Mouse (Mus musculus): ENCODE data around the gene Icam4. TPM values are rescaled to one million over a fixed set of nuclear protein-coding genes. Genes with fewer than 3 reads are reported as not detected.

The Icam4 gene
- polyA plus RNA-seq, 1 experiment: 0.73 TPM

DNA sequence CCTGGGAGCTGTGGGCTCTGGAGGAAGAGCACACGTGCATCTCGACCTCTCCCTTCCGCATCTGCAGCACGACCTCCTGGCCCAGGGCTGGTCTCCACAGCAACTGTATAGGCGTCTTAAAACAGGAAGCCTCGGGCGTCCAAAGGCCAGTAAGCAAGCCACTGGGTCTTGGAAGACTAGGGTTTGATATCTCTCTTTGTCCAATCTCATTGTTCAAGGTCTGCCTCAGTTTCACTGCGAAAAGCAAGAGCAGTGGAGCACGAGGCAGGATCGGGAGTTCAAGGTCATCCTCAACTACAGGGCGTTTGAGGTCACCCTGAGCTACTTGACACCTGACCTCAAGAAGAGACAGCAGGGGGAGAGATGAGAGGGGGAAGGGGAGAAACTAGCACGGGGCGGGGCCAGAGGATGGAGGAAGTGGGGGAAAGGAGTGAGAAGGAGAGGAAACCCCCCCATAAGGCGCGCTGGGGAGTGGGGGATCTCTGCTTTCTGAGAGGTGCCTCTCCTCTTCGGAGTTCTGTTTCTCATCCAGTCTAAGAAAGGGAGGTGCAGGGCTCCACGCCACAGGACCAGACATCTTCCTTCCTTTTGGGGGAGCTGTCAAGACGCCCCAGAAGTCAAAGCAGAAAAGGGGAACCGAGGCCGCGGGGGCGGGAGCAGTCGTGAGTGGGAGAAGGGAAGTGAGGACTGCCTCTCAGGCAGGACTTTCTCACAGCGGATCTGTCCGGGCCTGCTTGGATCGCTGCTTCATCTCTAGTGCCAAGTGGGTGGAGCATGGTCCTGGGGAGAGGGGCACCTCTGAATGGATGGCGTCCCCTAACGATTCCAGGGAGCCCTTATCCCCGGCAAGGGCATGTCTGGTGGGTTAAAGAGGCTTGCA is 14.2 kb upstream of the Icam4 start:
- TF ChIP-seq TCF3 (IDR thresholded peaks at IDR 0.05; ENCODE audit: insufficient read length, low read depth): no peak
- TF ChIP-seq TCF12 (IDR thresholded peaks at IDR 0.05; ENCODE audit: insufficient read depth, poor library complexity, severe bottlenecking): no peak
- TF ChIP-seq CEBPB (IDR thresholded peaks at IDR 0.05; ENCODE audit: insufficient read depth, poor library complexity, severe bottlenecking): no peak
- no peak for TF ChIP-seq MYOD1 (IDR thresholded peaks at IDR 0.05; ENCODE audit: control insufficient read depth in 1 of 3, insufficient read length in 2 of 3, low read depth in 2 of 3)
- no peak for TF ChIP-seq E2F4 (IDR thresholded peaks at IDR 0.05; ENCODE audit: insufficient read depth)
- no peak for TF ChIP-seq REST (IDR thresholded peaks at IDR 0.05; ENCODE audit: insufficient read depth, insufficient read length)
- TF ChIP-seq MYOG (IDR thresholded peaks at IDR 0.05; ENCODE audit: control insufficient read depth in 1 of 3, insufficient read depth in 1 of 3, insufficient read length in 2 of 3, low read depth in 2 of 3): no peak
- TF ChIP-seq MAX (IDR thresholded peaks at IDR 0.05; ENCODE audit: low read depth): no peak
- no peak for TF ChIP-seq USF1 (IDR thresholded peaks at IDR 0.05; ENCODE audit: low read depth)

DNA sequence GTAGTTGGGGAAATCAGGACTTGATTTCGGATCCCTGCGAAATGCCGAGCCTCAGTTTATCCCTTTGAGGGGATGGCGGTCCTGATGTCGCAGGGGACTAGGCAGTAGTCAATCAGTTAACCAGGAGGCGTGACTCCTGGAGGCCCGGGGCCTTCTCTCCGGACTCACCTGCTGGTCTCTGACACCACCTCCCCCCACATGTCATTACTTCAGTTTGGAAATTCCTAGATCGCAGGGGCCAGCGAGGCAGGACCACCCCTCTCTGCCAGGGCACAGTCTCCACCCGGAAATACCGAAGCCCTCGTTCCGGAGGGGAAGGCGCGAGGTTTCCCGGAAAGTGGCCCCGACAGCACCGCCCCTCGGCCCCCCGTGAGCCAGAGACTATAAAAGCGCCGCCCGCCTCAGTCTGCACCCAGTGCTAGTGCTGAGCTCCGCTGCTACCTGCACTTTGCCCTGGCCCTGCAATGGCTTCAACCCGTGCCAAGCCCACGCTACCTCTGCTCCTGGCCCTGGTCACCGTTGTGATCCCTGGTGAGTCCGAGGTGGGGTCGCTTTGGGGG is 13.5 kb upstream of the Icam4 start, which contains the start of gene Icam1:
Icam1 (plus strand) TSS at position 415 of the 560 bp plus-strand sequence.
- peaks cover 33% of the 10 kb centered on the region for H3K27me3 ChIP-seq (ENCODE audit: control insufficient read depth, insufficient read depth, insufficient read length)
- no peaks in the 10 kb centered on the region for H3K36me3 ChIP-seq (ENCODE audit: control insufficient read depth, insufficient read depth)
- H3ac ChIP-seq (ENCODE audit: control insufficient read depth, insufficient read length): no peak within 1 kb of the TSS
- H3K4me3 ChIP-seq: no peak within 1 kb of the TSS
- H3K4me2 ChIP-seq (ENCODE audit: low read depth): no peak within 1 kb of the TSS
- no peaks in the 10 kb centered on the region for H3K79me2 ChIP-seq (ENCODE audit: control insufficient read depth, insufficient read depth)
- TF ChIP-seq E2F4 (IDR thresholded peaks at IDR 0.05; ENCODE audit: insufficient read depth) (no peak), MYOD1 (IDR thresholded peaks at IDR 0.05; ENCODE audit: control insufficient read depth in 1 of 3, insufficient read length in 2 of 3, low read depth in 2 of 3) (no peak), USF1 (IDR thresholded peaks at IDR 0.05; ENCODE audit: low read depth) (no peak), MYOG (IDR thresholded peaks at IDR 0.05; ENCODE audit: control insufficient read depth in 1 of 3, insufficient read depth in 1 of 3, insufficient read length in 2 of 3, low read depth in 2 of 3) (no peak), TCF3 (IDR thresholded peaks at IDR 0.05; ENCODE audit: insufficient read length, low read depth) (no peak), POLR2AphosphoS2 (IDR thresholded peaks at IDR 0.05; ENCODE audit: insufficient read length, low read depth) (no peak)

More for the DNA sequence above, 14.2 kb upstream of the Icam4 start:
- Histone ChIP-seq H3K36me3 (ENCODE audit: control insufficient read depth, insufficient read depth) (no peaks in the 10 kb centered on the region), H3K4me2 (ENCODE audit: low read depth) (no peak overlapping the region), H3K79me2 (ENCODE audit: control insufficient read depth, insufficient read depth) (no peaks in the 10 kb centered on the region), H3ac (ENCODE audit: control insufficient read depth, insufficient read length) (no peak overlapping the region), H3K27me3 (ENCODE audit: control insufficient read depth, insufficient read depth, insufficient read length) (peaks cover 33% of the 10 kb centered on the region), H3K4me3 (no peak overlapping the region)

DNA sequence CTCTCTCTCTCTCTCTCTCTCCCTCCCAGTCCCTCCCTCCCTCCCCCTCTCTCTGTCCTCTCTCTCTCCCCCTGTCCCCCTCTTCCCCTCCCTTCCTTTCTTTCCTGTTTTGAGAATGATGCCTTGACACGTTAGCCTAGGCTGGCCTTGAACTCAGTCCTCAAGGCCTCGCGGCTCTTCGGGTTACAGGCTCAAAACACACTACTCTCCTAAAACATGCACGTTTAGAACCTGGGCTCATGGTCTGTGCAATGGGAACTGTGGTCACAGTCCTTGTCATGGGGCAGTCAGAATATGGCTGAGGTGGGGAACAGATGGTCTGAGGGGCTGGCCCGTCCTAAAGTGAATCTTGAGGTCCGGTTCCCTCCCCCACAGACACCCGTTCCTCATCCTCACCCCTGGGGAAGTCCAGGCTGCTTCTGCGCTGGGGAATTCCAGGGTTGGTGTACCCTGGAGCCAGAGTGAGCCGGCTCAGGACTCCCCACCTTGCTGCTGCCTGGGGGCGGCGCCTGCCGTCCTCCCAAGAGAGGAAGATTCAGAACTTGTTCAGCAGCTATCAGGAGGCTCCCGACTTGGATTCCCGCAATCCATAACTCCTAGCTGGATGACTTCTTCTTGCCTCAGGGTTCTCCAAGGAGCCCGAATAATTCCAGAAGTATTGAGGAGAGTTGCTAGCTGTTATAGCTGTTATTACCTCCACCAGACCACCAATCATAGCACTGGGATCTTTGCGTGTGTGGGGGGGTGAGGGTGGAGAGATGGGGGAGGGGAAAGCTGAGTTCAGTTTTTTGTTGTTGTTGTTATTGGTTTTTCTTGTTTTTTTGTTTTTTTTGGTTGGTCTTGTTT is 12.6 kb upstream of the Icam4 start:
- Histone ChIP-seq H3K36me3 (ENCODE audit: control insufficient read depth, insufficient read depth) (no peaks in the 10 kb centered on the region), H3K4me3 (no peak overlapping the region), H3K4me2 (ENCODE audit: low read depth) (no peak overlapping the region), H3ac (ENCODE audit: control insufficient read depth, insufficient read length) (no peak overlapping the region), H3K27me3 (ENCODE audit: control insufficient read depth, insufficient read depth, insufficient read length) (peaks cover 33% of the 10 kb centered on the region), H3K79me2 (ENCODE audit: control insufficient read depth, insufficient read depth) (no peaks in the 10 kb centered on the region)
- no peak for TF ChIP-seq TCF12 (IDR thresholded peaks at IDR 0.05; ENCODE audit: insufficient read depth, poor library complexity, severe bottlenecking)
- TF ChIP-seq CEBPB (IDR thresholded peaks at IDR 0.05; ENCODE audit: insufficient read depth, poor library complexity, severe bottlenecking): no peak
- TF ChIP-seq TCF3 (IDR thresholded peaks at IDR 0.05; ENCODE audit: insufficient read length, low read depth): no peak
- no peak for TF ChIP-seq POLR2A (IDR thresholded peaks at IDR 0.05; ENCODE audit: insufficient read length, low read depth)
- no peak for TF ChIP-seq REST (IDR thresholded peaks at IDR 0.05; ENCODE audit: insufficient read depth, insufficient read length)
- TF ChIP-seq MYOG (IDR thresholded peaks at IDR 0.05; ENCODE audit: control insufficient read depth in 1 of 3, insufficient read depth in 1 of 3, insufficient read length in 2 of 3, low read depth in 2 of 3): no peak
- no peak for TF ChIP-seq USF1 (IDR thresholded peaks at IDR 0.05; ENCODE audit: low read depth)
- no peak for TF ChIP-seq SRF (IDR thresholded peaks at IDR 0.05; ENCODE audit: control insufficient read depth, insufficient read length, low read depth)
- TF ChIP-seq MYOD1 (IDR thresholded peaks at IDR 0.05; ENCODE audit: control insufficient read depth in 1 of 3, insufficient read length in 2 of 3, low read depth in 2 of 3): no peak
- TF ChIP-seq E2F4 (IDR thresholded peaks at IDR 0.05; ENCODE audit: insufficient read depth): no peak
- TF ChIP-seq MAX (IDR thresholded peaks at IDR 0.05; ENCODE audit: low read depth): no peak
- no peak for TF ChIP-seq POLR2AphosphoS2 (IDR thresholded peaks at IDR 0.05; ENCODE audit: insufficient read length, low read depth)

DNA sequence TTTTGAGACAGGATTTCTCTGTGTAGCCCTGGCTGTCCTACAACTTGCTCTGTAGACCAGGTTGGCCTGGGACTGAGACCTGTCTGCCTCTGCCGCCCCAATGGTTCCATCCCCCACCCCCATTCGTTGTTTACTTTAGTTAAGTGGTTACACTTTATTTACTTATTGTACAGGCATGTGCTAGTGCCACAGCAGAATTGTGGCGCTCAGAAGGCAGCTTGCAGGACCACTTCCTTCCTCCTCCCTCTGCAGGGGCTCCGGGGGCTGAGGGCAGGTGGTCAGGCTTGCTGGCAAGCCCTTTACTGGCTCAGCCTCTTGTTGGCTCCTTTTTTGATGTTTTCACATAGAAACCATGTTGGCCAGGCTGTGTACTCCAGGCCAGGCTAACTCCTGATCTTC is 12.0 kb upstream of the Icam4 start:
- TF ChIP-seq E2F4 (IDR thresholded peaks at IDR 0.05; ENCODE audit: insufficient read depth) (no peak), USF1 (IDR thresholded peaks at IDR 0.05; ENCODE audit: low read depth) (no peak)
- Histone ChIP-seq H3K79me2 (ENCODE audit: control insufficient read depth, insufficient read depth) (no peaks in the 10 kb centered on the region), H3K27me3 (ENCODE audit: control insufficient read depth, insufficient read depth, insufficient read length) (peaks cover 33% of the 10 kb centered on the region), H3ac (ENCODE audit: control insufficient read depth, insufficient read length) (no peak overlapping the region), H3K4me3 (no peak overlapping the region), H3K36me3 (ENCODE audit: control insufficient read depth, insufficient read depth) (no peaks in the 10 kb centered on the region), H3K4me2 (ENCODE audit: low read depth) (no peak overlapping the region)

All from myocyte (in vitro differentiated cells).